Mouse (Mus musculus) bone marrow, adult 2 months (tissue): ENCODE results near the gene Prkag1.

ENCODE experiments used
- CTCF ChIP-seq: fragments of 200-500 bp; IDR thresholded peaks from 2 replicates; pipeline ENCODE4 v1.5.1; 2011; ENCODE audit warnings: low read length, control low read depth; ENCODE audit not compliant: control insufficient read depth, insufficient read depth
- POLR2A ChIP-seq: fragments of 200-500 bp; IDR thresholded peaks from 2 replicates; pipeline ENCODE4 v1.6.1; 2011; ENCODE audit warnings: low read depth, mild to moderate bottlenecking, control low read depth, low read length, borderline replicate concordance; ENCODE audit not compliant: control insufficient read depth

DNA sequence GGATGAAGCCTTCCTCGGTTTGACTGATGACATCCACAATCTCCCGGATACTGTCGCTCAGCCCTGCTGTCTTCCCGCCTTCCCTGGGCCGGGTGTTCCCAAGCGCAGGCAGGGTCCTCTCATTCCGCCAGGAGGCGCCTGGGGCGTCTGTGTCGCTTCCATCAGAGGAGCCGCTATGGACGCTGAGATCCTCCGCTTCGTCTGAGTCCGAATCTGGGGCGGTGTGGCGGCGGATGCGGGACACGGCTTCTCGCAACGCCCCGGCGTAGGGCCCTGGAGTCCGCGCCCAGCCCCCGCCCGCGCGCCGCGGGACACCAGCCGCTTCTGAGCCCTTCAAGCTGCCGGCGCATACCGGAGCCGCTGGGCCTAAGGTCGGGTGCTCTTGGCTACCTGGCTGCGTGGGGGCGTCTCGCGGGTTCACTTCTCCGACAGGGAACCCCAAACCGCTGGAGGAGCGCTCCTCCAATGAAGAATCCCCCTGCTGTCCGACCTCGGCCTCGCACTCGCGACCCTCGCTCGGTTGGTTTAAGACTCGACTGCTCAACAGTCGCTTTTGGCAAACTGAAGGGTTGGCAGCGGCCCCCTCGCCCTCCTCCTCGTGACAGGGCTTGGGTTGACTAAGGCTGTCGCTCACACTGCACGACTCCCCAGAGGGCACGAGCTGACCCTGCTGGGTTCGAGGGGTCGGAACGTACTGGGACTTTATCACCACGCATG, 25.8 kb downstream of the Prkag1 start:
- peak; percentile 28; the same call in 1 of the 2 replicates for TF ChIP-seq CTCF
- no peak for TF ChIP-seq POLR2A
